Mouse (Mus musculus): Measurements from ENCODE around the gene Tsc22d4.

Tsc22d4 gene

DNA sequence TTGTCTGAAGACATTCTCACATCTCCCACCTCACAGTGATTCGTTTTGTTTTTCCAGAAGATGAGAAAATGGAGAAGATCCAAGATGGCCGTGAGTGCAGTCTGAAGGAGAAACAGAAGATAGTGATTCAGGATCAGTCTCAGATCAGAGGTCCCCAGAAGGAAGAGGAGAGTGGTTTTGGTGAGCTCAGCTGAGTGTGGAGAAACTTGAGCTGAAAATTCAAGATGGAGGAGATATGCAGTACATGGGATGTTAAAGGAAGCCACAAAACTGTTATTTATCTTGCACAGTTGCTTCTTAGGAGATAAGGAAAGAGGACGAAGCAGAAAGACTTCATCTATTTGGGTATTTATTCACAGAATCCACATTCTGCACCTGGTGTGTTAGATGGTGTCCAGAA, 55.4 kb downstream of the Tsc22d4 start:
- no peak for DNase-seq

DNA sequence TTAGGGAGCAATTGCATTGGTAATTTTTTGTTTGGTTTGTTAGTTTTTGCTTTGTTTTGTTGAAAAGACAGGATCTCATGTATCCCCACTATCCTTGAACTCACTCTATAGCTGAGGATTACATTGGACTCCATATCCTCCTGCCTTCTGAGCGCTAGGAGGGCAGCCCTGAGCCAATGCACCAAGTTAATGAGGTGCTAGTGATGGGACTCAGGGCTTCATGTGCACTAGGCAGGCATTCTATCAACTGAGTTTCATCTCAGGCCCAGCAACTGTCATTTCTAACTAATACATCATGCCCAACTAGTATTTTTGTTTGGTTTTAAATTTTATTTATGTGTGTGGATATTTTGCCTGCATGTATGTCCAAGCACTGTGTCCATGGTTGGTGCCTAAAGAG, 60.6 kb downstream of the Tsc22d4 start:
- DNase-seq: no peak

DNA sequence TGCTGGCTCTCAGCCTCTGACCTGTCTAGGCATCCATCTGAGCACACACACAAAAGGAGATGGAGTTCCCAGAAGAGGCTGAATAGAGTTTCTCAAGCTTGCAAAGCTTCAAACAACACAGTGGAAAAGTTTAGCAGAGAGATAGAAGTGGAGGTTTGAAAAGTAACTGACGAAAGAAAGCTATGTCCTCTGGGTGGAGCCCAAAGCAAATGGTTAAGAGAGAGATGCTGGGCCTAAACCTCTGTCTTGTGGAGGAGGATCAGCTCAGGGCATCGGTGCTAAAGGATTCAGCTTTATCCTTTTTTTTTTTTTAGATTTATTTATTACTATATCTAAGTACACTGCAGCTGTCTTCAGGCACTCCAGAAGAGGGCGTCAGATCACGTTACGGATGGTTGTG, 62.8 kb downstream of the Tsc22d4 start:
- no peak for DNase-seq

DNA sequence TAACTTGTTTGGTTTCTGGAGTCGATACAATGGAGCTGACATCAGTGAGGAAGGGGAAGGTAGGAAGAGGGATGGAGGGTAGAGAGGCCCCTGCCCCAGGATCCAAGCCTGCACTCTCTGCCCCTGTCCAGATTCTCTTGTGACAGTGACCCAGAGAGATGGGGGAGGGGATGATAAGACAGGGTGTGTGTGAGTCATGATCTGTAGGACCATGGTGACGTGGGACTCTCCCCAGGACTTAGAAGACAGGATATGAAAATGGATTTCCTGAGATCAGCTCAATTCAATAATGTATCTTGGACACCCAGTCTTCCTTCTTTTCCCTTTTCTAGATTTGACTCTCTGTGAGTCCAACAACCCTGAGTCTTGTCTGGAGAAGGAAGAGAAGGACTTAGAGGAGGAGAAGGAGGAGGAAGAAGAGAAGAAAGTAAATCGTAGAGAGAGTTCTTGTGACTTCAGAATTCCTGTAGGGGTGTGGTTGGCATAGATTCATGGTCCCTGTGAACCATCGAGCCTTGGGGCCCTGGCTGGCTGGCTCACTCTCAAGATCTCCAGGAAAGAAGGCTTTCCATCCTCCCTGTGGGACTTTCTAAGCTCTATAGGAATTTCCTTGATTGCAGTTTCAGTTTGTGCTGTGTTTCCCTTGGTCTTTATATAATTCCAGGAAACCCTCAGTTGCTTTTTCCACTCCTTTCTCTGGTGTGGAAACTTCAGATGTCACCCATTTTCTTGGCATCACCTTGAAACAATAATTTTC, 72.1 kb downstream of the Tsc22d4 start:
- no peak for DNase-seq
